Mouse (Mus musculus): Measurements from ENCODE around the gene Bcl7a. TPM values are rescaled to one million over a fixed set of nuclear protein-coding genes. Genes with fewer than 3 reads are reported as not detected.

The Bcl7a gene
- polyA plus RNA-seq, 1 experiment, result 23.4 TPM

GRCm38 (mm10) chr5:123300496-123301034, 43.1 kb upstream of the Bcl7a start:
- WGBS, result 83% methylated on average over 8 of the region's 8 CpGs
- H3K36me3 ChIP-seq (ENCODE audit: control insufficient read depth, insufficient read depth, low read length), result no peaks in the 10 kb centered on the region
- H3K4me3 ChIP-seq (ENCODE audit: insufficient read depth, low read depth, low read length), result no peak overlapping the region
- TF ChIP-seq CTCF (conservative IDR thresholded peaks at IDR 0.05; ENCODE audit: insufficient read depth, insufficient read length, low read depth, low read length), result no peak
- no peak for TF ChIP-seq POLR2A (IDR thresholded peaks at IDR 0.05; ENCODE audit: low read depth, low read length)
- no peak for DNase-seq
- no peak overlapping the region for H3K27ac ChIP-seq (ENCODE audit: insufficient read depth, low read depth, low read length)
- no peaks in the 10 kb centered on the region for H3K4me1 ChIP-seq (ENCODE audit: control insufficient read depth, insufficient read depth, low read length)
- H3K27me3 ChIP-seq (replicated peaks; ENCODE audit: control insufficient read depth, insufficient read depth, low read length), result no peaks in the 10 kb centered on the region

- TF ChIP-seq CTCF (conservative IDR thresholded peaks at IDR 0.05; ENCODE audit: insufficient read depth, insufficient read length, low read depth, low read length) (no peak), POLR2A (IDR thresholded peaks at IDR 0.05; ENCODE audit: low read depth, low read length) (no peak)
- no peak for DNase-seq
- no peak overlapping the region for H3K27ac ChIP-seq (ENCODE audit: insufficient read depth, low read depth, low read length)
These were observed 41.7 kb upstream of the Bcl7a start for GRCm38 (mm10) chr5:123301780-123302521.

GRCm38 (mm10) chr5:123307630-123308282, 35.9 kb upstream of the Bcl7a start:
- TF ChIP-seq CTCF (conservative IDR thresholded peaks at IDR 0.05; ENCODE audit: insufficient read depth, insufficient read length, low read depth, low read length) (no peak), POLR2A (IDR thresholded peaks at IDR 0.05; ENCODE audit: low read depth, low read length) (no peak)
- DNase-seq, result no peak
- Histone ChIP-seq H3K27me3 (replicated peaks; ENCODE audit: control insufficient read depth, insufficient read depth, low read length) (no peaks in the 10 kb centered on the region), H3K36me3 (ENCODE audit: control insufficient read depth, insufficient read depth, low read length) (no peaks in the 10 kb centered on the region), H3K4me1 (ENCODE audit: control insufficient read depth, insufficient read depth, low read length) (no peaks in the 10 kb centered on the region), H3K4me3 (ENCODE audit: insufficient read depth, low read depth, low read length) (no peak overlapping the region), H3K27ac (ENCODE audit: insufficient read depth, low read depth, low read length) (no peak overlapping the region)
- 69% methylated on average over 18 of the region's 18 CpGs for WGBS

More at GRCm38 (mm10) chr5:123301780-123302521, 41.7 kb upstream of the Bcl7a start:
- 58% methylated on average over 20 of the region's 20 CpGs for WGBS
- no peaks in the 10 kb centered on the region for H3K27me3 ChIP-seq (replicated peaks; ENCODE audit: control insufficient read depth, insufficient read depth, low read length)
- no peak overlapping the region for H3K4me3 ChIP-seq (ENCODE audit: insufficient read depth, low read depth, low read length)
- no peaks in the 10 kb centered on the region for H3K4me1 ChIP-seq (ENCODE audit: control insufficient read depth, insufficient read depth, low read length)
- H3K36me3 ChIP-seq (ENCODE audit: control insufficient read depth, insufficient read depth, low read length), result no peaks in the 10 kb centered on the region

GRCm38 (mm10) chr5:123309816-123310215, 33.8 kb upstream of the Bcl7a start:
- H3K27me3 ChIP-seq (replicated peaks; ENCODE audit: control insufficient read depth, insufficient read depth, low read length), result no peaks in the 10 kb centered on the region
- no peak for TF ChIP-seq POLR2A (IDR thresholded peaks at IDR 0.05; ENCODE audit: low read depth, low read length)
- TF ChIP-seq CTCF (conservative IDR thresholded peaks at IDR 0.05; ENCODE audit: insufficient read depth, insufficient read length, low read depth, low read length), result no peak
- DNase-seq, result no peak
- WGBS, result 60% methylated on average over 10 of the region's 10 CpGs
- H3K4me3 ChIP-seq (ENCODE audit: insufficient read depth, low read depth, low read length), result no peak overlapping the region
- H3K36me3 ChIP-seq (ENCODE audit: control insufficient read depth, insufficient read depth, low read length), result no peaks in the 10 kb centered on the region
- no peaks in the 10 kb centered on the region for H3K4me1 ChIP-seq (ENCODE audit: control insufficient read depth, insufficient read depth, low read length)
- no peak overlapping the region for H3K27ac ChIP-seq (ENCODE audit: insufficient read depth, low read depth, low read length)

GRCm38 (mm10) chr5:123310221-123310620, 33.4 kb upstream of the Bcl7a start:
- Histone ChIP-seq H3K27ac (ENCODE audit: insufficient read depth, low read depth, low read length) (no peak overlapping the region), H3K36me3 (ENCODE audit: control insufficient read depth, insufficient read depth, low read length) (no peaks in the 10 kb centered on the region), H3K4me3 (ENCODE audit: insufficient read depth, low read depth, low read length) (no peak overlapping the region), H3K27me3 (replicated peaks; ENCODE audit: control insufficient read depth, insufficient read depth, low read length) (no peaks in the 10 kb centered on the region), H3K4me1 (ENCODE audit: control insufficient read depth, insufficient read depth, low read length) (no peaks in the 10 kb centered on the region)
- no peak for DNase-seq
- TF ChIP-seq POLR2A (IDR thresholded peaks at IDR 0.05; ENCODE audit: low read depth, low read length) (no peak), CTCF (conservative IDR thresholded peaks at IDR 0.05; ENCODE audit: insufficient read depth, insufficient read length, low read depth, low read length) (no peak)
- 80% methylated on average over 7 of the region's 7 CpGs for WGBS

GRCm38 (mm10) chr5:123313058-123313630, 30.5 kb upstream of the Bcl7a start:
- no peak for DNase-seq
- no peaks in the 10 kb centered on the region for H3K36me3 ChIP-seq (ENCODE audit: control insufficient read depth, insufficient read depth, low read length)
- WGBS, result 61% methylated on average over 12 of the region's 12 CpGs
- no peak overlapping the region for H3K27ac ChIP-seq (ENCODE audit: insufficient read depth, low read depth, low read length)
- no peaks in the 10 kb centered on the region for H3K27me3 ChIP-seq (replicated peaks; ENCODE audit: control insufficient read depth, insufficient read depth, low read length)
- H3K4me3 ChIP-seq (ENCODE audit: insufficient read depth, low read depth, low read length), result no peak overlapping the region
- H3K4me1 ChIP-seq (ENCODE audit: control insufficient read depth, insufficient read depth, low read length), result no peaks in the 10 kb centered on the region
- TF ChIP-seq CTCF (conservative IDR thresholded peaks at IDR 0.05; ENCODE audit: insufficient read depth, insufficient read length, low read depth, low read length), result no peak

GRCm38 (mm10) chr5:123313851-123314380, 29.7 kb upstream of the Bcl7a start:
- DNase-seq, result peak; percentile 18
- WGBS, result 52% methylated on average over 11 of the region's 11 CpGs
- Histone ChIP-seq H3K27ac (ENCODE audit: insufficient read depth, low read depth, low read length) (no peak overlapping the region), H3K36me3 (ENCODE audit: control insufficient read depth, insufficient read depth, low read length) (no peaks in the 10 kb centered on the region), H3K4me1 (ENCODE audit: control insufficient read depth, insufficient read depth, low read length) (no peaks in the 10 kb centered on the region; the same call in 1 of the 2 replicates), H3K27me3 (replicated peaks; ENCODE audit: control insufficient read depth, insufficient read depth, low read length) (no peaks in the 10 kb centered on the region), H3K4me3 (ENCODE audit: insufficient read depth, low read depth, low read length) (no peak overlapping the region)
- TF ChIP-seq CTCF (conservative IDR thresholded peaks at IDR 0.05; ENCODE audit: insufficient read depth, insufficient read length, low read depth, low read length), result no peak
- no peak for TF ChIP-seq POLR2A (IDR thresholded peaks at IDR 0.05; ENCODE audit: low read depth, low read length)

All from kidney, adult 2 months (tissue).